Mouse (Mus musculus) MEL (cell line): Measurements from ENCODE around the gene Ndufa1. TPM values are rescaled to one million over a fixed set of nuclear protein-coding genes. Genes with fewer than 3 reads are reported as not detected.

Experiments used
- DNase-seq: peaks from one replicate; pipeline ENCODE4 v3.0.0; 2011; ENCODE audit warnings: low read depth, low spot score
- H3K27ac ChIP-seq: 2 replicates; pipeline ENCODE4 v1.5.1; 2012; ENCODE audit warnings: low read depth, mild to moderate bottlenecking, control low read depth, low read length, moderate library complexity; ENCODE audit not compliant: control insufficient read depth
- H3K27me3 ChIP-seq, 2 experiments: fragments of 150-350 bp in 1 of 2; sonication (generic) in 1 of 2; 2 replicates each; pipeline ENCODE4 v1.6.1; 2012; ENCODE audit warnings: low read length in 2 of 2, mild to moderate bottlenecking in 2 of 2, improper control_type of control experiment in 1 of 2, moderate library complexity in 1 of 2; ENCODE audit not compliant: insufficient read depth in 2 of 2, control insufficient read depth in 1 of 2
- H3K36me3 ChIP-seq, 2 experiments: 2 replicates each; pipeline ENCODE4 v1.6.1; 2012 to 2014; ENCODE audit warnings: low read length in 2 of 2, improper control_type of control experiment in 1 of 2, inconsistent platforms in 1 of 2, mild to moderate bottlenecking in 1 of 2; ENCODE audit not compliant: insufficient read depth in 2 of 2, control insufficient read depth in 1 of 2
- H3K4me1 ChIP-seq, 2 experiments: fragments of 150-350 bp in 1 of 2; sonication (generic) in 1 of 2; 2 replicates each; pipeline ENCODE4 v1.6.1; 2012; ENCODE audit warnings: low read length in 2 of 2, improper control_type of control experiment in 1 of 2, mild to moderate bottlenecking in 1 of 2; ENCODE audit not compliant: insufficient read depth in 2 of 2, control insufficient read depth in 1 of 2
- H3K4me3 ChIP-seq, 2 experiments: fragments of 150-350 bp in 1 of 2; sonication (generic) in 1 of 2; 2 replicates each; pipeline ENCODE4 v1.5.1; 2012; ENCODE audit warnings: low read depth in 2 of 2, low read length in 2 of 2, mild to moderate bottlenecking in 2 of 2, moderate library complexity in 2 of 2, control low read depth in 1 of 2, improper control_type of control experiment in 1 of 2; ENCODE audit not compliant: control insufficient read depth in 1 of 2, insufficient read depth in 1 of 2
- H3K79me2 ChIP-seq: 2 replicates; pipeline ENCODE4 v1.6.1; 2012; ENCODE audit warnings: mild to moderate bottlenecking, low read length, moderate library complexity; ENCODE audit not compliant: control insufficient read depth, poor library complexity, insufficient read depth
- H3K9ac ChIP-seq: 2 replicates; pipeline ENCODE4 v1.6.1; 2012; ENCODE audit warnings: low read depth, mild to moderate bottlenecking, control low read depth, low read length, moderate library complexity; ENCODE audit not compliant: control insufficient read depth, poor library complexity, severe bottlenecking
- H3K9me3 ChIP-seq: fragments of 150-350 bp; sonication (generic); replicated peaks from 2 replicates; pipeline ENCODE4 v1.6.1; 2012; ENCODE audit warnings: mild to moderate bottlenecking, low read length, improper control_type of control experiment, moderate library complexity; ENCODE audit not compliant: insufficient read depth
- BHLHE40 ChIP-seq: IDR thresholded peaks from 2 replicates; pipeline ENCODE4 v1.6.1; 2012; ENCODE audit warnings: low read depth, mild to moderate bottlenecking, inconsistent platforms, low read length, improper control_type of control experiment, borderline replicate concordance
- CHD1 ChIP-seq: IDR thresholded peaks from 2 replicates; pipeline ENCODE4 v1.6.1; 2012; ENCODE audit warnings: low read depth, mild to moderate bottlenecking, inconsistent platforms, low read length, improper control_type of control experiment
- CHD2 ChIP-seq: IDR thresholded peaks from 2 replicates; pipeline ENCODE4 v1.6.1; 2011; ENCODE audit warnings: low read length, improper control_type of control experiment
- CTCF ChIP-seq, 3 experiments: IDR thresholded peaks in 2 of 3; conservative IDR thresholded peaks in 1 of 3; 2 replicates each; pipeline ENCODE4 v1.5.1; 2011 to 2012; ENCODE audit warnings: low read length in 3 of 3, low read depth in 2 of 3, mild to moderate bottlenecking in 2 of 3, improper control_type of control experiment in 1 of 3, inconsistent platforms in 1 of 3, mixed read lengths in 1 of 3, moderate library complexity in 1 of 3; ENCODE audit not compliant: control insufficient read depth in 1 of 3, insufficient read depth in 1 of 3, poor library complexity in 1 of 3, severe bottlenecking in 1 of 3
- E2F4 ChIP-seq: IDR thresholded peaks from 2 replicates; pipeline ENCODE4 v1.6.1; 2011; ENCODE audit warnings: low read depth, low read length, improper control_type of control experiment, borderline replicate concordance
- ELF1 ChIP-seq: IDR thresholded peaks from 2 replicates; pipeline ENCODE4 v1.6.1; 2014; ENCODE audit warnings: low read depth, mild to moderate bottlenecking, inconsistent platforms, low read length, improper control_type of control experiment, moderate library complexity
- EP300 ChIP-seq, 2 experiments: IDR thresholded peaks; 2 replicates each; pipeline ENCODE4 v1.6.1; 2011; ENCODE audit warnings: improper control_type of control experiment in 2 of 2, low read length in 2 of 2, low read depth in 1 of 2, mild to moderate bottlenecking in 1 of 2
- ETS1 ChIP-seq: IDR thresholded peaks from 2 replicates; pipeline ENCODE4 v1.6.1; 2012; ENCODE audit warnings: low read depth, mild to moderate bottlenecking, inconsistent platforms, low read length, improper control_type of control experiment, moderate library complexity
- GABPA ChIP-seq: IDR thresholded peaks from 2 replicates; pipeline ENCODE4 v1.6.1; 2012; ENCODE audit warnings: low read depth, mild to moderate bottlenecking, inconsistent platforms, low read length, improper control_type of control experiment, moderate library complexity
- HCFC1 ChIP-seq: IDR thresholded peaks from 2 replicates; pipeline ENCODE4 v1.6.1; 2012; ENCODE audit warnings: low read depth, mild to moderate bottlenecking, inconsistent platforms, low read length, improper control_type of control experiment, moderate library complexity
- JUND ChIP-seq: IDR thresholded peaks from 2 replicates; pipeline ENCODE4 v1.6.1; 2011; ENCODE audit warnings: low read depth, mild to moderate bottlenecking, improper control_type of control experiment, low read length
- KAT2A ChIP-seq: conservative IDR thresholded peaks from 2 replicates; pipeline ENCODE4 v1.6.1; 2012; ENCODE audit warnings: low read depth, low read length, improper control_type of control experiment, inconsistent platforms
- MAFK ChIP-seq: IDR thresholded peaks from 2 replicates; pipeline ENCODE4 v1.6.1; 2011; ENCODE audit warnings: low read depth, mild to moderate bottlenecking, low read length, improper control_type of control experiment, borderline replicate concordance
- MAX ChIP-seq: IDR thresholded peaks from 2 replicates; pipeline ENCODE4 v1.6.1; 2011; ENCODE audit warnings: low read length, improper control_type of control experiment
- MEF2A ChIP-seq: IDR thresholded peaks from 2 replicates; pipeline ENCODE4 v1.6.1; 2014; ENCODE audit warnings: low read depth, mild to moderate bottlenecking, inconsistent platforms, low read length, improper control_type of control experiment; ENCODE audit not compliant: poor library complexity, insufficient replicate concordance, severe bottlenecking; ENCODE audit errors: extremely low read depth
- MXI1 ChIP-seq: IDR thresholded peaks from 2 replicates; pipeline ENCODE4 v1.6.1; 2011; ENCODE audit warnings: mild to moderate bottlenecking, low read depth, low read length, improper control_type of control experiment
- MYC ChIP-seq: IDR thresholded peaks from 2 replicates; pipeline ENCODE4 v1.6.1; 2011; ENCODE audit warnings: low read depth, mild to moderate bottlenecking, low read length, improper control_type of control experiment, moderate library complexity
- NRF1 ChIP-seq: IDR thresholded peaks from 2 replicates; pipeline ENCODE4 v1.6.1; 2014; ENCODE audit warnings: low read depth, mild to moderate bottlenecking, inconsistent platforms, low read length, improper control_type of control experiment, moderate library complexity; ENCODE audit not compliant: poor library complexity, insufficient read depth, severe bottlenecking
- POLR2A ChIP-seq, 2 experiments: IDR thresholded peaks; 2 replicates each; pipeline ENCODE4 v1.6.1; 2011 to 2012; ENCODE audit warnings: low read length in 2 of 2, mild to moderate bottlenecking in 2 of 2, control low read depth in 1 of 2, improper control_type of control experiment in 1 of 2, low read depth in 1 of 2, moderate library complexity in 1 of 2; ENCODE audit not compliant: control insufficient read depth in 1 of 2, insufficient read depth in 1 of 2, poor library complexity in 1 of 2
- POLR2AphosphoS2 ChIP-seq: IDR thresholded peaks from 2 replicates; pipeline ENCODE4 v1.6.1; 2011; ENCODE audit warnings: low read length, improper control_type of control experiment
- POLR2AphosphoS5 ChIP-seq: IDR thresholded peaks from 2 replicates; pipeline ENCODE4 v1.6.1; 2012; ENCODE audit warnings: low read depth, borderline replicate concordance, mild to moderate bottlenecking, inconsistent platforms, low read length, moderate library complexity, mixed read lengths
- RAD21 ChIP-seq: IDR thresholded peaks from 2 replicates; pipeline ENCODE4 v1.6.1; 2011; ENCODE audit warnings: mild to moderate bottlenecking, low read depth, low read length, improper control_type of control experiment
- RCOR1 ChIP-seq: IDR thresholded peaks from 2 replicates; pipeline ENCODE4 v1.6.1; 2012; ENCODE audit warnings: low read depth, mild to moderate bottlenecking, inconsistent platforms, low read length, improper control_type of control experiment
- SIN3A ChIP-seq: IDR thresholded peaks from 2 replicates; pipeline ENCODE4 v1.6.1; 2012; ENCODE audit warnings: low read length, improper control_type of control experiment, inconsistent platforms
- SMC3 ChIP-seq: IDR thresholded peaks from 2 replicates; pipeline ENCODE4 v1.6.1; 2011; ENCODE audit warnings: low read depth, low read length, improper control_type of control experiment
- TAL1 ChIP-seq: IDR thresholded peaks from 2 replicates; pipeline ENCODE4 v1.6.1; 2012; ENCODE audit warnings: mild to moderate bottlenecking, inconsistent platforms, low read length, moderate library complexity, mixed read lengths
- TBP ChIP-seq: IDR thresholded peaks from 2 replicates; pipeline ENCODE4 v1.8.0; 2011; ENCODE audit warnings: low read depth, low read length, improper control_type of control experiment
- TCF12 ChIP-seq: IDR thresholded peaks from 2 replicates; pipeline ENCODE4 v1.6.1; 2014; ENCODE audit warnings: low read depth, mild to moderate bottlenecking, inconsistent platforms, low read length, improper control_type of control experiment, moderate library complexity
- UBTF ChIP-seq: IDR thresholded peaks from 2 replicates; pipeline ENCODE4 v1.6.1; 2012; ENCODE audit warnings: low read depth, mild to moderate bottlenecking, inconsistent platforms, low read length, improper control_type of control experiment, moderate library complexity, borderline replicate concordance; ENCODE audit not compliant: insufficient read depth
- USF1 ChIP-seq: IDR thresholded peaks from 2 replicates; pipeline ENCODE4 v1.6.1; 2014; ENCODE audit warnings: low read depth, mild to moderate bottlenecking, inconsistent platforms, low read length, improper control_type of control experiment, moderate library complexity
- USF2 ChIP-seq, 2 experiments: IDR thresholded peaks; 2 replicates each; pipeline ENCODE4 v1.6.1; 2011 to 2012; ENCODE audit warnings: improper control_type of control experiment in 2 of 2, low read length in 2 of 2, borderline replicate concordance in 1 of 2, inconsistent platforms in 1 of 2, low read depth in 1 of 2, mild to moderate bottlenecking in 1 of 2; ENCODE audit not compliant: insufficient read depth in 1 of 2
- ZC3H11A ChIP-seq: IDR thresholded peaks from 2 replicates; pipeline ENCODE4 v1.6.1; 2012; ENCODE audit warnings: low read depth, mild to moderate bottlenecking, inconsistent platforms, low read length, improper control_type of control experiment
- ZKSCAN1 ChIP-seq: IDR thresholded peaks from 2 replicates; pipeline ENCODE4 v1.6.1; 2012; ENCODE audit warnings: low read depth, mild to moderate bottlenecking, inconsistent platforms, low read length, improper control_type of control experiment, moderate library complexity
- ZMIZ1 ChIP-seq: IDR thresholded peaks from 2 replicates; pipeline ENCODE4 v1.6.1; 2012; ENCODE audit warnings: low read depth, mild to moderate bottlenecking, inconsistent platforms, low read length, improper control_type of control experiment, moderate library complexity
- ZNF384 ChIP-seq: IDR thresholded peaks from 2 replicates; pipeline ENCODE4 v1.6.1; 2012; ENCODE audit warnings: low read depth, mild to moderate bottlenecking, inconsistent platforms, low read length, improper control_type of control experiment
- polyA plus RNA-seq, 2 experiments: library from polyadenylated mRNA; stranded (reverse) in 1 of 2; unstranded in 1 of 2; fragments of >175 nt in 1 of 2; fragments of >200 nt in 1 of 2; gene quantifications; 2 replicates each; pipeline versions ENCODE4 v1.2.1 to v1.2.4; 2012; ENCODE audit warnings: low replicate concordance in 2 of 2, low read depth in 1 of 2; ENCODE audit not compliant: insufficient read length in 2 of 2, insufficient read depth in 1 of 2, missing spikeins in 1 of 2
- total RNA-seq: library from RNA; depleted of rRNA; stranded (reverse); fragments of 300-350 nt; gene quantifications from 2 replicates; pipeline ENCODE4 v1.2.3, GENCODE M21; 2012; rRNA removed

Ndufa1 gene
- total RNA-seq (322 and 341 TPM in 2 replicates), polyA plus RNA-seq (100 to 1,000 TPM in 1 of 2 experiments, not detected in 1; 245 TPM)

DNA sequence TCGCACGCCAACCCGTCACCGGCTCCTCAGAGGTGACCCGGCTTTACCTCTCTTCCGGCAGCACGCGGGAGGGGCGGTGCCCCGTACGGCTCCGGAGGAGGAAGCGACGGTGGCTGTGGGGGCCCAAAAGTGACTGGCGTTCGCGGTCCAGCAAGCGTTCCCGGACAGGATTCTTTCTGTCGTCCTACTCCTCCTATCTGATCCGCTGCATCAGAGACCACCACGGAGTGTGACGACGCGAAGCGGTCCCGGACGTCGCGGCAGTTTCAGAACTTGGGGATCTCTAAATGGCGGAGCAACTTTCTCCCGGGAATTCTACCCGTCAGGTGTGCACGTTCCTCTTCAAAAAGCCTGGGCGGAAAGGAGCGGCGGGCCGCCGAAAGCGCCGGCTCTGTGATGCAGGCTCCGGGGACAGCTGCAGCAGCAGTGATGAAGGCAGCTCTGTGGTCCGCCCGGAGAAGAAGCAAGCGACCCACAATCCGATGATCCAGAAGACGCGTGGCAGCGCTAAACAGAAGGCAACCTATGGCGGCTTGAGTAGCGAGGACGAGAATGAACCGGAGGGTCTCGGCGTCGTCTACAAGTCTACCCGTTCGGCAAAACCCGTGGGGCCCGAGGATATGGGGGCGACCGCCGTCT, at the start of gene Ndufa1, which contains the start of gene Rnf113a1:
Gene Ndufa1 (minus strand): TSS at position 59 of the 639 bp plus-strand sequence.
Gene Rnf113a1 (plus strand): TSS at position 141 of the 639 bp plus-strand sequence.
- H3K27ac ChIP-seq, result peak within 1 kb of the TSS; percentile 38
- peaks cover 0 to 4% of the 10 kb centered on the region in 2 experiments for H3K4me1 ChIP-seq
- peak; percentile 87 for DNase-seq
- no peaks in the 10 kb centered on the region for H3K27me3 ChIP-seq
- H3K79me2 ChIP-seq, result peaks cover 20% of the 10 kb centered on the region
- peaks cover 0 to 7% of the 10 kb centered on the region in 2 experiments; a peak in 3 of 4 replicates for H3K36me3 ChIP-seq
- peak within 1 kb of the TSS; percentile 92 to 100 for H3K4me3 ChIP-seq
- H3K9me3 ChIP-seq, result no peaks in the 10 kb centered on the region
- peak within 1 kb of the TSS; percentile 81 for H3K9ac ChIP-seq
- TF ChIP-seq ZMIZ1, result no peak
- peak; percentile 93 for TF ChIP-seq SIN3A
- TF ChIP-seq HCFC1, result peak; percentile 89
- TF ChIP-seq MEF2A, result no peak
- no peak for TF ChIP-seq RAD21
- TF ChIP-seq USF2 (IDR thresholded peaks at IDR 0.05; ENCODE audit: borderline replicate concordance in 1 of 2, insufficient read depth in 1 of 2, low read depth in 1 of 2, low read length in 2 of 2), result no peak
- TF ChIP-seq ELF1, result peak; percentile 90
- TF ChIP-seq POLR2AphosphoS2, result 0 out of 2 replicates have a peak, but pooled peaks have one; percentile 38
- no peak for TF ChIP-seq MAFK
- TF ChIP-seq MYC, result 0 out of 2 replicates have a peak, but pooled peaks have one; percentile 29
- TF ChIP-seq BHLHE40, result no peak
- TF ChIP-seq USF1, result 0 out of 2 replicates have a peak, but pooled peaks have one; percentile 3
- 0 out of 2 replicates have a peak, but pooled peaks have one; percentile 37 for TF ChIP-seq MAX
- TF ChIP-seq ZC3H11A, result no peak
- TF ChIP-seq UBTF, result no peak
- TF ChIP-seq JUND, result no peak
- TF ChIP-seq NRF1, result no peak
- no peak for TF ChIP-seq ZKSCAN1
- no peak for TF ChIP-seq GABPA
- no peak for TF ChIP-seq CHD1
- no peak for TF ChIP-seq CTCF (IDR thresholded peaks at IDR 0.05 in 2 of 3, conservative IDR thresholded peaks at IDR 0.05 in 1 of 3; ENCODE audit: control insufficient read depth in 1 of 3, insufficient read depth in 1 of 3, low read depth in 2 of 3, low read length in 3 of 3, poor library complexity in 1 of 3, severe bottlenecking in 1 of 3)
- no peak for TF ChIP-seq TBP
- TF ChIP-seq CHD2, result no peak
- no peak for TF ChIP-seq POLR2AphosphoS5
- peak; percentile 45; the same call in 1 of the 2 replicates for TF ChIP-seq TCF12
- no peak for TF ChIP-seq E2F4
- TF ChIP-seq ZNF384, result no peak
- TF ChIP-seq ETS1, result peak; percentile 21; the same call in 1 of the 2 replicates
- TF ChIP-seq TAL1, result no peak
- no peak; a peak in 1 of 4 replicates for TF ChIP-seq EP300 (IDR thresholded peaks at IDR 0.05; ENCODE audit: low read depth in 1 of 2, low read length in 2 of 2)
- peak; percentile 53; the same call in 1 of the 2 replicates for TF ChIP-seq KAT2A
- peak; percentile 89 for TF ChIP-seq MXI1
- TF ChIP-seq SMC3, result no peak
- TF ChIP-seq RCOR1, result no peak
- peak in 1 of 2 experiments; percentile 63; a peak in 1 of 4 replicates for TF ChIP-seq POLR2A (IDR thresholded peaks at IDR 0.05; ENCODE audit: control insufficient read depth in 1 of 2, insufficient read depth in 1 of 2, low read depth in 1 of 2, low read length in 2 of 2, poor library complexity in 1 of 2)
